Mouse (Mus musculus): ENCODE results near the gene Fbxo17.

DNA sequence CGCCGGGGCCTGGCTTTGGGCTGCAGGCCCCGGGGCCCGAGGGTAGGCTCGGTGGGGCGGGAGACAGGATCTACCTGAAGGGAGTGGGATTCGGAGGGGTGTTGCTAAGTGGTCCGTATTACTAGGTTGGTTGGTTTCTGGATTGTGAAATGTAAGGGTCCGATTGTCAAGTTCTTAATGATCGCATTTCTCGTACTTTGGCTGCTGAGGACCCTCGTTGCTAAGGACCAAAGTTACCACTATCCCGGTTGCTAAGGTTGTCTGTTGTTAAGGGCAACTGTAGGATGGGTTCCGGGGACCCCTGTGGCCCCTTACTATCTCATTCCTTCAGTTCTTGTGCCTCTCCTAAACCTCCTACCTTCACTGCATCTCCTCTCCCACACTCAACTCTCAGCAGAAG lies 50.3 kb downstream of the Fbxo17 start:
- no peak for TF ChIP-seq JUND (conservative IDR thresholded peaks at IDR 0.05; ENCODE audit: low read depth, low read length)
- TF ChIP-seq POLR2A (IDR thresholded peaks at IDR 0.05; ENCODE audit: low read depth, low read length), result no peak
- no peak for TF ChIP-seq ETS1 (conservative IDR thresholded peaks at IDR 0.05; ENCODE audit: low read depth, low read length)
- no peak for TF ChIP-seq UBTF (IDR thresholded peaks at IDR 0.05; ENCODE audit: low read depth, low read length)
- TF ChIP-seq MXI1 (IDR thresholded peaks at IDR 0.05; ENCODE audit: low read depth, low read length), result no peak
- TF ChIP-seq CTCF (conservative IDR thresholded peaks at IDR 0.05 in 1 of 2, IDR thresholded peaks at IDR 0.05 in 1 of 2; ENCODE audit: low read depth in 2 of 2, low read length in 2 of 2), result no peak
- TF ChIP-seq BHLHE40 (IDR thresholded peaks at IDR 0.05; ENCODE audit: low read depth, low read length), result no peak
- no peak for TF ChIP-seq TCF12 (IDR thresholded peaks at IDR 0.05; ENCODE audit: low read depth, low read length)
- TF ChIP-seq POLR2AphosphoS2 (IDR thresholded peaks at IDR 0.05; ENCODE audit: low read depth, low read length), result no peak
- TF ChIP-seq ZMIZ1 (IDR thresholded peaks at IDR 0.05; ENCODE audit: low read depth, low read length), result no peak
- TF ChIP-seq EP300 (IDR thresholded peaks at IDR 0.05; ENCODE audit: low read length), result no peak
- no peak for TF ChIP-seq MAZ (IDR thresholded peaks at IDR 0.05; ENCODE audit: low read depth, low read length)
